Mouse (Mus musculus): ENCODE measurements at regions not wholly inside any gene's neighbourhood (a gene's known extent, or its start where the extent isn't known, plus 50 kb on each side); places are given as distances from the start of the nearest gene placed in this dataset.

DNA sequence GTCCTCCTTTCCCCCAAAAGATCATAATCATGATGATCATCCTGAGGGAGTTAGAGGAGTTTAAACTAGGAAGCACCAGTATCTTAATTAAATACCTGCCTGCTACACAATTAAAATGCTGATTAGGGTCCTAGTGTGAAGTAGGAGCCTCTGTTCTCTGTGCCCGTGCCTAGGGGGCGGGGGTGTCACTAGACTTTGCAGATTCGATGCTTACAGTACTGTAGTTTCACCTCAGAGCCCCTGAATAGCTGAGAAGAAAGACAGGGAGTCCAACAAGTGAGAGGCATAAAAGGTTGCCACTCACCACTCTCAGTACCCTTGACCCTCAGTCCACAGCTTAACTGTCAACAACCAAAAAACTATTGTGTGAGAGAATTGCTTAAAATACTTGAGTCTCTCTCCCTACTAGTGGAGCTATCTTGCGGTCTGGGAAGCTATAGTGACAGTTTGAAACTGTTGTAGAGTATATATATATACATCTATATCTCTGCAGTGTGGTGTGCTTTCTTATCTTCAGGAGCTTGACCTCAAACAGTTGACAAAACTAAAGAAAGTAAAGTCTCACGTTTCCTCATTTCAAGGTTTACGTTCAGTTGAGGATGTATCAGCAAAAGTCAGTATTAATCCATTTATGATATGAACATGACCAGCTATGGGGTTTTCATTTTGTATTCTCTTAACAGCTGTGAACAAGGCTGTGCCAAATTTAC is 128.9 kb upstream of the Itga4 start:
- TF ChIP-seq CTCF (IDR thresholded peaks at IDR 0.05; ENCODE audit: extremely low read depth, insufficient read depth, insufficient read length, insufficient replicate concordance) (no peak), POLR2A (IDR thresholded peaks at IDR 0.05; ENCODE audit: low read depth, low read length) (no peak)
